Mouse (Mus musculus): ENCODE results near the gene Zfp110. TPM values are rescaled to one million over a fixed set of nuclear protein-coding genes. Genes with fewer than 3 reads are reported as not detected.

Zfp110 gene
- polyA plus RNA-seq, 1 experiment from 2014 or later, result 27.5 TPM

Other genes with a start within 250 kb of the Zfp110 start
- not detected in 2 replicates for gene Vmn2r53, start 226.0 kb upstream of the Zfp110 start, polyA plus RNA-seq (2015; fragmentation: Nextera tagmentation; extraction: Ambion mirVana)
- not detected in 2 replicates for gene Vmn2r54, start 194.4 kb upstream of the Zfp110 start, polyA plus RNA-seq (2015; fragmentation: Nextera tagmentation; extraction: Ambion mirVana)
- gene Vmn2r55, start 149.8 kb upstream of the Zfp110 start, polyA plus RNA-seq (2015; fragmentation: Nextera tagmentation; extraction: Ambion mirVana), result not detected in 2 replicates
- gene Vmn2r56, start 99.8 kb upstream of the Zfp110 start, polyA plus RNA-seq (2015; fragmentation: Nextera tagmentation; extraction: Ambion mirVana), result not detected in 2 replicates
- gene Zscan18, start 31.1 kb upstream of the Zfp110 start, polyA plus RNA-seq (2015; fragmentation: Nextera tagmentation; extraction: Ambion mirVana), result 4.3 and 4.6 TPM in 2 replicates
- 10.6 and 10.8 TPM in 2 replicates for gene Zfp329, start 15.9 kb upstream of the Zfp110 start, polyA plus RNA-seq (2015; fragmentation: Nextera tagmentation; extraction: Ambion mirVana)
- gene Zfp128, start 46.4 kb downstream of the Zfp110 start, polyA plus RNA-seq (2015; fragmentation: Nextera tagmentation; extraction: Ambion mirVana), result 3.1 and 3.3 TPM in 2 replicates
- 12.2 and 12.7 TPM in 2 replicates for gene Zscan22, start 63.1 kb downstream of the Zfp110 start, polyA plus RNA-seq (2015; fragmentation: Nextera tagmentation; extraction: Ambion mirVana)
- 1,008 and 1,147 TPM in 2 replicates for gene Rps5, start 87.5 kb downstream of the Zfp110 start, polyA plus RNA-seq (2015; fragmentation: Nextera tagmentation; extraction: Ambion mirVana)
- gene Rnf225, start 92.7 kb downstream of the Zfp110 start, polyA plus RNA-seq (2015; fragmentation: Nextera tagmentation; extraction: Ambion mirVana), result 0.33 and 0.47 TPM in 2 replicates
- 8.3 and 8.6 TPM in 2 replicates for gene Zfp324, start 131.1 kb downstream of the Zfp110 start, polyA plus RNA-seq (2015; fragmentation: Nextera tagmentation; extraction: Ambion mirVana)
- 6.7 and 6.8 TPM in 2 replicates for gene Zfp446, start 143.1 kb downstream of the Zfp110 start, polyA plus RNA-seq (2015; fragmentation: Nextera tagmentation; extraction: Ambion mirVana)
- gene Slc27a5, start 163.4 kb downstream of the Zfp110 start, polyA plus RNA-seq (2015; fragmentation: Nextera tagmentation; extraction: Ambion mirVana), result 0.41 and 0.53 TPM in 2 replicates
- gene Trim28, start 164.4 kb downstream of the Zfp110 start, polyA plus RNA-seq (2015; fragmentation: Nextera tagmentation; extraction: Ambion mirVana), result 218 and 244 TPM in 2 replicates
- 20.7 and 21.2 TPM in 2 replicates for gene Zbtb45, start 175.3 kb downstream of the Zfp110 start, polyA plus RNA-seq (2015; fragmentation: Nextera tagmentation; extraction: Ambion mirVana)
- 162 and 177 TPM in 2 replicates for gene Chmp2a, start 200.0 kb downstream of the Zfp110 start, polyA plus RNA-seq (2015; fragmentation: Nextera tagmentation; extraction: Ambion mirVana)
- 109 and 118 TPM in 2 replicates for gene Ube2m, start 203.5 kb downstream of the Zfp110 start, polyA plus RNA-seq (2015; fragmentation: Nextera tagmentation; extraction: Ambion mirVana)
- gene Mzf1, start 220.0 kb downstream of the Zfp110 start, polyA plus RNA-seq (2015; fragmentation: Nextera tagmentation; extraction: Ambion mirVana), result 2.1 and 2.5 TPM in 2 replicates